Mouse (Mus musculus): ENCODE measurements around the gene Mtap.

The Mtap gene

DNA sequence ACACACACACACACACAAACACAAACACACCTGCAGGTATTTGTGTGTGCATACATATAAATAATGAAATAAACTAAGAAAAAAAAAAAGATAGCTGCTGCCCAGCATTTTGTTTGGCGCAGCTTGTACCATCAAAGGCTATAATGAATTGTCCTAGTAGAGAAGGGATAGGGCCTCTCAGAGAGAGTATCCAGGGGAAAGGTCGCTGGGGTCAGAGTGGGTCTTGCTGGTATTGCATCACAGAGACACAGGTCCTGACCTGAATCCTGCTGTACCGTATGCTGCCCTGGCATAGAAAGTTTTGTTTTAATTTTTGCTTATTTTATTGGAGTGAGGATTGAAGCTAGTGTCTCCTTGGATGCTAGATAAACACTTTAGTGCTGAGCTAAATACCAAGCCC is 566 bp upstream of the Mtap start:
- CTCF ChIA-PET, result no interaction called here

DNA sequence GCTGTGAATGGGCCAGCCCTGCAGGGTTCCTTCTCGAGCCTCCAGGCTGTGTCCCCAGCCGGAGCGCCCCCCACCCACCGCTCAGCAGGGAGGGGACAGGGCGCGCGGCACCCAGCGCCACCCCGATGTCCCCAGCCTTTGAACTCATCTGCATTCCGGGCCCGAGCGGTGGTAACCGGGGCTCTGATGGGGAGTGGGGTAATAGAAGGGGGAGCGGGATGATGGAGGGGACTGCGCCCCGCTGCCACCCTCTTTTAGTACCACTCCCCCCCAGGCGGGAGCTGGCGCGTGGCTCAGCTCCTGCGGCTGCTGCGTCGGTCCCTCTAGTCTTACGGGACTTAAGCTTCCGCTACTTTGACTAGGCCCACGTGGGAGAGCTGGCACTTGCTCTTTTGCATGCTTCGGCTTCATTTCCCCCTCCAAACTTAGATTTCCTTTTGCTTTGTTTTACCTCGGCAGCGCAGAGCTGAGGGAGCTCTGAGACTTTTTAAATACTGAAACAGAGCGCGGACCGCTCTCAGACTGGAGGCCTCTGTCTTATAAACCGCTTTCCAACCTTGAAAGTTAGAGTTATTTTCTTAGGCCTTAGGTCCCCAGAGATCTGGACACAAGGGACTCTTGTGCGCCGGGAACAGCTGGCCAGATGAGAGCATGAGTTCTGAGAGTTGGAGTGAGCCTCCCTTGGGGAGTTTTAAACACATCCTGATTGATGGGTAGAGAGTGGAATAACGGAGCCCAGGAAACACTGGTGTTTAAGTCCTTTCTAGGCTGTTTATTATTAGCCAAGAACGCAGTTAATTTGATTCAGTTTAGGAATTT is 829 bp downstream of the Mtap start:
- CTCF ChIA-PET, result no interaction called here

DNA sequence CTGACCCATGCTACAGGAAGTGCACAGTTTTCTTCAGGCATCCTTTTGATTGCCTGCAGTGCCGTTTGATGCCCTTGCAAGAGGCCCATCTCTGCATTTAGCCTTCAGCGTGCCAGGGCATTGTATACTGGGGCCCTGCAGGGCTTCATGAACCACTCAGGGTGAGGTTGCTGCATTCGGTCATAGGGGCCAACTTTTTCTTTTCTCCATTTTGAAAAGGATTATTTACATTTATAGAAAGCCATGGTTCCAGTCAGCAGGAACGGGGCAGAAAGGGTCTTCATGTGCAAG is 1.4 kb downstream of the Mtap start:
- CTCF ChIA-PET, result no interaction called here

DNA sequence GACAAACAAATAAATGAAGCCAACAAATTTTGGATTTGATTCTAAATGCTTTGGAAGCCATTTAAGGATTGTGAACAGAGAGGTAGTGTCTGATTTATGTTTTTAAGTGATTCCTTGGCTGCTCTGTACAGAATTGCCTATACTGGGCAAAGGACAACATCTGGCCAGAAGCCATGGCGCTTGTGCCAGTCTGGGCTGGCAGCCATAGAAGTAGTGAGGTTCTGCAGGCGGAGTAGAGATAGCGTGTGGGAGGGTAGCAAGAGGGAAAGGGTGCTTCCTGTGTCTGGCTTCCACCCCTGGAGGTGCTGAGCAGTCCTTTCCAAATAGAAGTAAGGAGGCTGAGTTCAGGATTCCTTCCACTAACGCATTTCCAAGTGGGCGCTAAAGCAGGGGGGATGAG is 3.9 kb downstream of the Mtap start:
- CTCF ChIA-PET, result no interaction called here

DNA sequence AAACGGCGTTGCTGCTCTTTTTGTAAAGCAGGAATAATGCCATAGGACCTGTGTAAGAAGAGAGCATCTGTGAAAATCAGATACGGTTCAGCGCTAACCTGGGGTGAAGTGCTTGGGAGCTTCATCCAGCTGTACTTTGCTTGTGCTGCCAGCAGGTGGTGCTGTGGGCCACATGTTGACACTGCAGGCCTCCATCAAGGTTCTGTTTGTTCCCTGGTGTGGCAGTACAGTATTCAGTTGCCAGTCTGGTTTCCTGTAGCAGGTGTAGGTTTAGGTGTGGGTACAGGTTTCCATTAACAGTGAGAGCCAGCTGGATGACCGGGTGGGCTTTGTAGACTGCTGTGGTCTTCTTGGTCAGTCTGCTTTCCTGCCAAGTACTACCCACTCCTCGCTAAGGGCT is 8.5 kb downstream of the Mtap start:
- CTCF ChIA-PET, result interaction anchor here (0.6 to 1.1 kb wide), 6 partner anchors 37 to 965 kb away, joined by 3 to 10 read pairs (median 4); partner anchors contain the start of gene Cdkn2b

DNA sequence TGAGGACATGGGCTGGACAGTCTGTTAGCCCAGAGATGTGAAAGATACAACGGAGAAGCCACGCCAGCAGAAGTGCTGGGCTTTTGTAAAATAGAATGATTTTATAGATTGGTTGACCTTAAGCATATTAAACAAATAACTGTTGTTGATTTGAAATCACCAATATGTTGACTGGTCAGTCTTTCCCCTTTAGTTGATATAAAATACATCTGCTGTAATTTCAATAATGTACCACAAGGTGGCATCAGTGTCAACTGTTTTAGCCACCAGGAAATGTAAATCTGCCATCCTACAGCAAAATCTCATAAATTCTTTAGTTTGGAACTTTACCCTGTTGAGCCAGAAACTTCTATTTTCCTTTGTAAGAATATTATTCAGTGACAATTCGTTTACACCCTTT is 9.4 kb downstream of the Mtap start:
- CTCF ChIA-PET, result interaction anchor here (0.6 to 1.0 kb wide), 3 partner anchors 36 to 965 kb away, joined by 3 to 10 read pairs (median 4); no protein-coding TSS in a partner anchor

DNA sequence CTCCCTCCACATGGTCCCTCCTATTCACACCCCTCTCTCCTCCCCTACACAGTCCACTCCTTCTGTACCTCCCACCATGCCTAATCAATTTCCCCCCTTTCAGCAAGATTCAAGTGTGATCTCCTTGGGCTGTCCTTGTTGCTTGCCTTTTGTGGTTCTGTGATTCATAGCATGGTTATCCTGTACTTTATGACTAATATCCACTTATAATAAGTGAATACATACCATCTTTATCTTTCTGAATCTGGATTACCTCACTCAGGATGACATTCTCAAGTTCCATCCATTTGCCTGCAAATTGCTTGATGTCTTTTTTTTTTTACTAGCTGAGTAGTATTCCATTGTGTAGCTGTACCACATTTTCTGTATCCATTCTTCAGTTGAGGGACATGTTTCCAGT is 12.3 kb downstream of the Mtap start:
- CTCF ChIA-PET, result no interaction called here

DNA sequence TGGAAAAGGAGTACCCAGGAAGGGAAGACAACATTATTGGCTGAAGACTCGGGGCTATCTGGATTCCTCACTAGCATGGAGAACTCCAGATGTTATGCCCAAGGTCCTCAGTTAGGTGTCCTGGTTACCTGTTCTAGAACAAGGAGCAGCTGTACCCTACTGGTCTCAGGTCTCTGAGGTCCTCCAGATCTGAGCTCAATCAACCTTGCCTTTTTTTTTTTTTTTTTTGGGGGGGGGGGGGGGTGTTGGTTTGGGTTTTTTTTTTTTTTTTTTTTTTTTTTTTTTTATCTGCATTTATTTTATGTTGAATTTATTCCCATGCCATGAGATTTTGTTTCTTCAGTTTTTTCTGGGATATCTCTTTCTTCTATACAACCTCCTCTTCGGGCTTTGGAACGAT is 24.5 kb downstream of the Mtap start:
- CTCF ChIA-PET, result no interaction called here

DNA sequence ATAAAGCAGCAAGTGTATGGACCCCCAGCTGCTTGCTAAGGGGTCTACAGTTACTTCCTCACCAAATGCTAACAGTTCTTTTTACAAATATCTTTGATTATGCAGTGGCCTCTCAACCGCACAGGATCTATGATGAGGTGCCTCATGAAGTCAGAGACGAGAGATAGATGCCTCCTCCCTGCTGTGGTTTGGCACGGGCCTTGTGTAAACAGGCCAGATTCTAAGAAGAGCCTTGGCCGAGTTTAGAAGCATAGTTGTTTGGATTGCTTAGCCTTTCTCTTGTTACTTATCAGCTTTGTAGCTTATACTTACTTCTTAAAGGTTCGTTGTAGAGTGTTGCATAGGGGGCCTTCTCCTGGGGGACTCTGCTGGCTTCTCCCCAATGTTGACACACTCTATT is 25.6 kb downstream of the Mtap start:
- CTCF ChIA-PET, result no interaction called here

DNA sequence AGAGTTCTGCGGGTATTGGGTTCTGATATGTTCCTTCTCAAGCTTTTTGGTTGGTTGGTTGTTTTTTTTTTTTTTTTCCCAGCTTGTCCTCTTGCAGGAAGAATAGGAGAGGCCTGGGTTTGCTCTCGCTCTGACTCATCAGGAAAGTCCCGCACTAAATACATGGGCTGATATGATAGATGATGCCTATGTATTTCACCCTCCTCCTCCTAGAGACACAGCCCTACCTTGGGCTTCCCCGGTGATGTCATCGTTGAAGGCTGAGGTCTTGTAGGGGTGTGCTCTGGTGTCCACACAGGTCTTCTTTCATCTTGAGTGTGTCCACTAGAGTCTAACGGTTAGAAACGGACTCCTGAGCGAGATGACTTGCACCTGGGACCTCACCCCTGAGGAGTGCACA is 26.7 kb downstream of the Mtap start:
- CTCF ChIA-PET, result no interaction called here

DNA sequence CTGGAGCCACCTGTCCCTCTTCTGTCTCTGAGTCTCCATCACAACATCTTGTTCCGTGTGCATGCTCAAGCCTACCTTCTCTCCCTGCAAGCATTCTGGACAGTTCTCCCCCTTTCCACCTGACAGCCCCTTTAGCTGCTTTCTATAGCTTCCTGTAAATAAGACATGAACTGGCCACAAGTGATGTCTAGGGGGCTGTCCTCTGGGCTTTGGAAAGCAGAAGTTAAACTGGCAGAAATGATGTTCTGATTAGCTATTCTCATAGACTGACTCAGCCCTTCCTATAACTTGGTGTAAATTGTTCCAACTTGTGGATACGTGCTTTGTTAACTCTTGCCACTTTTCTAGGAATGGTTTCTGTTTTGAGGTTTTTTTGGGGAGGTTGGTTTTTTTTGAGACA is 27.8 kb downstream of the Mtap start:
- CTCF ChIA-PET, result no interaction called here

DNA sequence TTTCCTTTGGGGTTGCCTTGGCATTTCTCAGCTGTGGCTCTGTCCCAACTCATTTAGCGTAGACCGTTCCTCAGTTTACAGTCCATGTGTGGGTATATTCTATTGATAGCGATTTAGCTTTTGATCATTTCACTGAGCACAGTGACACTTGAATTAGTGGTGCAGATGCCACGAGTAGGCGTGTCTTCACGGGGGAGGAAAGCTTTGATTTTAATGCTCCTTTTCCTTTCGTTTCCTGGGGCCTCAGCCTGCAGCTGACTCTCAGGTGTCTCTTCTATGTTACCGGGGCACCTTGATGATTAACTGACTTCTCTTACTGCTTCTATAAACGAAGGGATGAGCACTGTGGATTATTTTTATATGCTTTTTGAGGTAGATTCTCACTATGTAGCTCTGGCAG is 32.0 kb downstream of the Mtap start:
- CTCF ChIA-PET, result interaction anchor here (0.6 kb wide), 1 partner anchor 11 kb away, joined by 3 read pairs; no protein-coding TSS in a partner anchor

DNA sequence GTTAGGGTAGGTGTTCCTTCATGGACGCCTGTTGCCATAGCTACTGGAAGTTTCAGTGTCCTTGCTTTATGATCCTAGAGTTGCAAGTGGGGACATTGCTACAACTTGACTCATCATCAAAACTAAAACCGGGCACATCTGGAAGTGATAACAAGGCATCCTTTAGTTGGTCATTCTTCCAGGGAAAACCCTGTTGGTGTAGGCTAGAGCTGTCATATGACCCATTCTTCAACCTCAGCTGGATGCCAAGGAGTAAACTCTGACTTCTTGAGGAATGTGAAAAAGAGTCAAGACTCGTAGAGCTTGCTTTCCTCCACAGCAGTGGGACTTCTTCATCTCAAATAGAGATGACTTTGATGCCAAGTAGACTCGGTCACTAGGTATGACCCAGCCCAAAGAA is 32.8 kb downstream of the Mtap start:
- CTCF ChIA-PET, result no interaction called here

DNA sequence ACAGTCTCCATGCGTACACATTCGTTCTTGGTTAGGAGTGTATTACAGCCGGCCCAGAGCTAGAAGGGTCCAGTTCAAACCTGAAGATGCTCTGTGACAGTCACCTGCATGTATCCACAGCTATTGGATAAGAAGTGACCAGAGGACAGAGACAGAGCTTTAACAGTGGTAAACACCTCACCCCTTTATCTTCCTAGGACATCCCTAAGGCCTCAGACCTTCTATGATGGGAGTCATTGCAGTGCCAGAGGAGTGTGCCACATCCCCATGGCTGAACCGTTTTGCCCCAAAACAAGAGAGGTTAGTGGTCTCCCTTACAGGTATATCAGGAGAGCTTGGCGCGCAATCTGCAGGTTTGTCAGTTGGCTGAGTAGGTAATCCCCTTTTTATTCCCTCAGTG is 34.0 kb downstream of the Mtap start:
- CTCF ChIA-PET, result no interaction called here

DNA sequence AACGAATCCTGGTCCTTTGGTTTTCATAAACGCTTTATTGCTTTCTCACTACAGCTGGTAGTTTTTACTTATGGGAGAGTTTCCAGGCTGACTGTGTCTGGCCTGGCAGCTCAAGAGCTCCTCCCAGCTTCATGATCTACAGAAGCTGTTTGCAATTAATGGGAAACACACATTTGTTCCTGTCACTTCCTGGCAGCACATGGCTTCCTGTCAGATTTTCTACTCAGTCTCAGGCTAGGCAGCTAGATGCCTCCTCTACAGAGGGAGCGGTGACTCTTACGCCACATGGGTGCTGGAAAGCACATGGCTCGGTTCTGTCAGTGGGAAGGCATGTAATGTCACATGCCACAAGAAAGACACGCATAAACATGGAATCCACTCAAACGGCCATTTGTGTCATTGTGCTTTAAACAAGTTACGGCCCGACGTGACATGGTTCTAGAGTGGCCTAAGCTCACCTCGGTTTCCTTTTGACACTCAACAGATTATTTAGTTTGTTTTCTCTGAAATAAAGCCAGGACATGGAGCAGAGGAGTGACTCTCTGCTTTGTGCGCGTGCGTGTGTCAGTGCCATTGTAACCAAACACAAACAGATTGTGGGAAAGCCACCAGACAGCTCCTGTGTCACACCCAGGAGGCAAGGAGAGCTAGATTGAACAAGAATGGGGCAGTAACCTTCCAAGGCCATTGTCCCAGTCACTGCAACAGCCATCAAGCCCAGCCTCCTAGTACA is 36.1 kb downstream of the Mtap start:
- CTCF ChIA-PET, result no interaction called here

DNA sequence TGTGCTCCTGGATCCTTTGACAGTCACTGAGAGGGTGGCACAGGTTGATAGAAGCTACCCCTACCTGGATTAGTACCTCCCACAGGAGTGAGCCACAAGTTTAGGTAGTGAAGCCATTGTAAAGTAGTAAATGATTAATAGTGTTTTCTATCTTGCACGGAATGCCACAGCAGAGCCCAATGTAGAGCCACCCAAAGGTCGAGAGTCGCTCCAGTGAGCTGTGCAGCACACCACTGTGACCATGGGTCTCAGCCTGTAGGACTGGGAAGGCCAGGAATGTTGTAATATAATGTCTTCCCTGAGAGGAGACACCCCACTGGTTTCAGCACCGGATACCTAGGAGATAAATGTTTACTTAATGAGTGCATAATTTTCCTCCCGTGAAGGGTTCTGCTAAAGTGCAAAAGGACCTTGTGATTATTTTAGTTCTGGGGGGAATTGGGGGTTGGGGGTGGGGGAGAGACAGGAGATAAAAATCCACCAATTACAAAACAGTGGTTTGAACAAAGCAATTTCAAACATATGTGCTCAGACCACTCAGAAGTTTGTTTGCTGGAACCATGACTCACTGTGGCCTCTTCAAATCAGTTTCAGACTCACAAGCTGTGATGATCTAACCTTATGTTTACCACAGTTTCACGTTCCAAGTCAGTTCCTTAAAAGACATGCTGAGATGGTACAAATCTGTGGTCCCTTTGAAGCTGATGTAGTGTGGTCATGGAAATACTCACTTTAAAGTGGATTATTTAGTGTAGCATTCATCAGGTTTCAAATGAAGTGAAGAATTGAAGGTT is 40.8 kb downstream of the Mtap start:
- CTCF ChIA-PET, result no interaction called here

DNA sequence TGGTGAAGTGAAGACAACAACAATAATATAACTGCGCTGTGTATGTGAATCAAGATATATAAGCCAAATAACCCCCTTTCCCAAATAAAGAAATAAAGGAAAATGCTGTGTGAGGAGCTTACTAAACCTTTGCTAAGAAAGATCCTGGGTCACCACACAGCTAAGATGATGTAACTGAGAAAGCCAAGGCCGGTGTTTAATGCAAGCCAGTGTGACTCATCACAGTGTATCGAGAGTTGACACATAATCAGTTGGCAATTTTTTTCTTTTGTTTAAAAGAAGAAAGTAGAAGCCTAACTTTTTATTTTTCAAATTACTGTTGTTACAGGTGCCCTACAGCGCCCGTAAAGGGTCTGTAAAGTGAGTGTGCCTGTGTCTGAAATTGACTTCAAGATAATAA is 43.2 kb downstream of the Mtap start:
- CTCF ChIA-PET, result interaction anchor here (0.6 kb wide), 1 partner anchor 11 kb away, joined by 3 read pairs; no protein-coding TSS in a partner anchor

DNA sequence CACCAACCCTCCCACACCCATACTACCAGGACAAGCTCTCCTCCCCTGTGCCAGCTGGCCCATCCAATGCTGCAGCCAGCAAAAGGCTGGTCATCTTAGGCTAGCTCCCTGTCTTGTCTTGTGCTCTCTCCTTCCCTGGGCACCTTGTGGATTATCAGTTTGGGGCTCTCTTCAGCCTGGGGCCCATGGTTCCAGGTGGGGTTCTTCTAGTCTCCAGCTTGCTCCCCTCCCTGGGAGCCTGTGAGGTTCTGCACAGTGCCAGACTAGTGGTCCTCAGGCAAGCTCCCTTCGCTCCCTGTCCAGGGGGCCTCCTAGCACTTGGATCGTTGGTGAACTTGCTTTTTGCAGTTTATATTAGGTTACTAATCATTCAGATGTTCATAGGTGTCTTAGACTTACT is 44.7 kb downstream of the Mtap start:
- CTCF ChIA-PET, result interaction anchor here (1.0 kb wide), 1 partner anchor 36 kb away, joined by 3 read pairs; no protein-coding TSS in a partner anchor

DNA sequence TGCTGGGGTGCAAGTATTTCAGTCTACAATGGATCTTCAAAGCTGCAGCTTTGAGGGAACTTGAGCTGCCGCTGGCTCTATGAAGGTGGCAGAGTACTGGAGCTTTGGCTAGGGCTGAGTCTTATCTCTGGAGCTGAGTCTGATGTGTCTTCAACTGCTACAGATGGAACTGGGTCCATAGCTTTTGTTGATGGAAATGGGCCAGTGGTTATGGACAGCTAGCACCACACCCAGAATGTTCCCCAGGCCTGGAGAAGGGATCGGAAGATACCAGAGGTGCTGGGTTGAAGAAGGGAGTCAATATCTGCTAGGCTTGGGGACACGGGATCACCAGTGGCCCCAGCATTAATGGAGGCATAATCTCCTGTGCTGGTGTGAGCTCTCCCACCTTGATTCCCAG is 45.6 kb downstream of the Mtap start:
- CTCF ChIA-PET, result interaction anchor here (1.0 kb wide), 1 partner anchor 37 kb away, joined by 3 read pairs; no protein-coding TSS in a partner anchor

DNA sequence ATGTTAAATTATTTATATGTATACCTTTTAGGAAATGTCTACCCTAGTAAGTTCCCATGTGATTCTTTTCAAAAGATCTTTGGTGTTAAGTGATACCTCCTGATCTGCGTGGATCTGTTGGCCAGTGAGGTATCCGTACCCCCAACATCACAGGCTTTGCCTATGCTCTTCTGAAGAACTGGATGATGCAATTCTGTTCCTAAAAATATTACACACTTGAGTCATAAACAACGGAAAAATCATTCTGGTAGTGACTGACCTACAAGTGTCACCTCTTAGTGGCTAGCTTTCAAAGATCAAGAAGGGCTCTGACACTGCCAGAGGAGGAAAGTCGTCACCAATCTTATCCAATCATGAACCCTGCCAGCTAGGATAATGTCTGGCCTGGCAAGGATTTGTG is 58.6 kb downstream of the Mtap start:
- CTCF ChIA-PET, result no interaction called here

DNA sequence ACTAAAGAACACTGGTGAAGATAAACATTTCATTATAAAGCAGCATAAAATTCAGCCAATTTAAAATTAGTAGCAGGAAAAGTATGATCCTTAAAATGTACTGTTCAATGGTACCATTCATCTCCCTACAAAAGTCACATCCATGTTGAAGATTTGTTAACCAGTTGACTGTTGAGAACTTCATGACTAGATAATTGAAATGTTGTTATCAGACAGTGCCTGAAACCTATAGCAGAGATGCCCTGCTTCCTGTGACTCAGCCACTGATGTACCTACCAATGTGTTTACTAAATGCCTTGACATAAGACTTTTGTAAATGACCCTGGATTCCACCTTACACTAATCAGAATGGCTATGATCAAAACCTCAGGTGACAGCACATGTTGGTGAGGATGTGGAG is 60.2 kb downstream of the Mtap start:
- CTCF ChIA-PET, result no interaction called here

DNA sequence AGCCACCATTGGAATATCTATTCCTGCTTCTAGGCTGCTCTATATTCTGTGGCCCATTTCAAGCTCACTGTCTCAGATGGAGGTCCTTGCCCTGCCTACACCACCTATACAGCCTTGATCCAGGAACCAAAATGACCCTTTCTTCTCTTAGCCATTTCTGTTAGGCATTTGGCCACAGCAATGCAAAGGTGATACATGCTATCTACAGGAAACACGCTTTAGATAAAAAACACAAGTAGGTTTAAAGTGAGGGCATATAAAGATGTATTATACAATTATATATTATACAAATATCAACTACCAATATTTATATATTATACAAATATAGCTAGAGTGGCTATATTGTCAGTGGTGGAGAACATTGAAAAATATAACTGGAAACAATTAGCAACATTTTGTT is 63.9 kb downstream of the Mtap start:
- CTCF ChIA-PET, result interaction anchor here (0.6 kb wide), 1 partner anchor 26 kb away, joined by 6 read pairs; no protein-coding TSS in a partner anchor
